In the genomic region with DNA sequence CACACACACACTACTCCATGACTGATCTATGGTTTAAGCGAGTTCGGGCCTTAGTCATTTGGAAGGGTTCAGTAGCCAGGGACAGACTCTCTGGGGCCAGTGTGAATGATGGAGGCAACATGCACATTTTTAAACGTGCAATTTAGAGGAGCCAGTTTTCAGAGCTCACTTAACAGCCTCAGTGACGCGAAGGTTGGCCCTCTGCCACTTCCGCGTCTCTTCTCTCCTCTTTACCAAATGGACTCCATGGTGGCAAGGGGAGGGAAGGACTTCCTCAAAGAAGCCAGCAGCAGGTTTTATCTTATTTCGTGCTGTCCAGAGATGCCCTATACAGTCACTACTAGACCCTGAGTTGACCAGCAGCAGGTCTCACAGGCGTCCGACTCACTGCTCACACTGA, we compare ENCODE assay signal across 22 mouse cellular contexts.
A peak's percentile ranks its signal among the peaks of the same experiment; 100 is the strongest.
DNase-seq lines count a peak whose midpoint lies in the region; ATAC-seq and TF ChIP-seq lines count a peak whose summit lies in the region.
"Had no signal": no experiment of that assay in that cellular context is flagged by ENCODE, and none has a peak within 500 bp of the region (broad histone marks: within the 10 kb centered on the region; RNA-seq: fewer than 3 reads in every experiment).

No protein-coding gene starts in this region.

- H3K4me3 ChIP-seq in forebrain, postnatal 0 days (ENCODE audit: low read depth, low read length): no peak overlapping the region
- no peak overlapping the region for H3K4me3 ChIP-seq in forebrain, embryonic 13.5 days
- H3K4me3 ChIP-seq in lung, embryonic 14.5 days (ENCODE audit: low read depth, low read length): no peak overlapping the region
- H3K4me3 ChIP-seq: embryonic facial prominence, embryonic 15.5 days; forebrain, embryonic 12.5 days; heart, embryonic 12.5 days; heart, embryonic 15.5 days had no signal

- no peak overlapping the region for H3K27ac ChIP-seq in forebrain, postnatal 0 days (ENCODE audit: low read depth, low read length)
- no peak overlapping the region for H3K27ac ChIP-seq in forebrain, embryonic 13.5 days
- H3K27ac ChIP-seq in lung, embryonic 14.5 days (ENCODE audit: low read depth): no peak overlapping the region
- H3K27ac ChIP-seq: embryonic facial prominence, embryonic 15.5 days; forebrain, embryonic 12.5 days; heart, embryonic 15.5 days; hindbrain, embryonic 14.5 days had no signal

- no peak overlapping the region for H3K9ac ChIP-seq in forebrain, postnatal 0 days
- H3K9ac ChIP-seq in forebrain, embryonic 13.5 days: no peak overlapping the region
- H3K9ac ChIP-seq in lung, embryonic 14.5 days: no peak overlapping the region
- H3K9ac ChIP-seq: embryonic facial prominence, embryonic 15.5 days; forebrain, embryonic 12.5 days; heart, embryonic 12.5 days; heart, embryonic 15.5 days; hindbrain, embryonic 14.5 days had no signal

- 65% methylated on average over 10 of the region's 10 CpGs for WGBS in forebrain, postnatal 0 days
- WGBS in forebrain, embryonic 13.5 days: 80% methylated on average over 10 of the region's 10 CpGs
- 68% methylated on average over 10 of the region's 10 CpGs for WGBS in lung, embryonic 14.5 days

- H3K4me1 ChIP-seq in forebrain, postnatal 0 days (ENCODE audit: insufficient read depth): no peaks in the 10 kb centered on the region
- H3K4me1 ChIP-seq in forebrain, embryonic 13.5 days: no peaks in the 10 kb centered on the region
- no peaks in the 10 kb centered on the region for H3K4me1 ChIP-seq in lung, embryonic 14.5 days (ENCODE audit: insufficient read depth)
- H3K4me1 ChIP-seq: forebrain, embryonic 12.5 days had no signal

- no peaks in the 10 kb centered on the region for H3K9me3 ChIP-seq in forebrain, postnatal 0 days (ENCODE audit: low read length)
- H3K9me3 ChIP-seq in forebrain, embryonic 13.5 days (replicated peaks): no peaks in the 10 kb centered on the region
- H3K9me3 ChIP-seq in lung, embryonic 14.5 days (ENCODE audit: low read depth, low read length): no peaks in the 10 kb centered on the region
- H3K9me3 ChIP-seq: embryonic facial prominence, embryonic 15.5 days; forebrain, embryonic 12.5 days; heart, embryonic 12.5 days; heart, embryonic 15.5 days had no signal

- no peak for ATAC-seq in forebrain, postnatal 0 days
- ATAC-seq in forebrain, embryonic 13.5 days: no peak
- ATAC-seq in lung, embryonic 14.5 days (ENCODE audit: insufficient read depth): no peak

- no peaks in the 10 kb centered on the region for H3K36me3 ChIP-seq in forebrain, postnatal 0 days (ENCODE audit: insufficient read depth)
- H3K36me3 ChIP-seq in forebrain, embryonic 13.5 days (ENCODE audit: poor library complexity, severe bottlenecking): no peaks in the 10 kb centered on the region
- H3K36me3 ChIP-seq in lung, embryonic 14.5 days (ENCODE audit: insufficient read depth): no peaks in the 10 kb centered on the region
- H3K36me3 ChIP-seq: embryonic facial prominence, embryonic 15.5 days; forebrain, embryonic 12.5 days; heart, embryonic 12.5 days; heart, embryonic 15.5 days had no signal

- no peaks in the 10 kb centered on the region for H3K27me3 ChIP-seq in forebrain, postnatal 0 days (ENCODE audit: insufficient read depth, low read length)
- H3K27me3 ChIP-seq in forebrain, embryonic 13.5 days: 0 out of 2 replicates have a peak, but pooled peaks cover 12% of the 10 kb centered on the region
- no peaks in the 10 kb centered on the region for H3K27me3 ChIP-seq in lung, embryonic 14.5 days (ENCODE audit: insufficient read depth, low read length)
- H3K27me3 ChIP-seq: heart, embryonic 12.5 days; heart, embryonic 15.5 days had no signal

- DNase-seq in cerebellum, postnatal 10 days: peak; percentile 31 to 40
- DNase-seq in cerebellum, postnatal 4 days (ENCODE audit: low spot score in 2 of 2): no peak
- DNase-seq in forebrain, postnatal 0 days: peak; percentile 49
- DNase-seq in lung, embryonic 14.5 days: peak; percentile 60
- DNase-seq in lung, postnatal 36 days: no peak
- peak; percentile 37 for DNase-seq in right cerebral cortex, postnatal 4 days
- DNase-seq in right cerebral cortex, postnatal 36 days (ENCODE audit: low spot score in 2 of 2): no peak
- DNase-seq: adrenal gland, adult 8-10 months; adrenal gland, postnatal 25 days; cerebellum, adult 18-20 months; cerebellum, adult 9-10 months; embryo, embryonic 11 days; gastrocnemius, postnatal 25 days; heart, adult 18-20 months; heart, postnatal 10 days; heart, postnatal 36 days had no signal

- no peak overlapping the region for H3K4me2 ChIP-seq in forebrain, postnatal 0 days (ENCODE audit: low read depth)
- no peak overlapping the region for H3K4me2 ChIP-seq in forebrain, embryonic 13.5 days
- H3K4me2 ChIP-seq in lung, embryonic 14.5 days: no peak overlapping the region
- H3K4me2 ChIP-seq: embryonic facial prominence, embryonic 15.5 days; forebrain, embryonic 12.5 days; heart, embryonic 12.5 days; heart, embryonic 15.5 days; hindbrain, embryonic 14.5 days had no signal

- no peak for TF ChIP-seq CTCF in forebrain, postnatal 0 days (IDR thresholded peaks at IDR 0.05; ENCODE audit: low read depth)
- TF ChIP-seq CTCF in lung, embryonic 14.5 days (IDR thresholded peaks at IDR 0.05; ENCODE audit: low read depth): no peak

Comparison
In these comparisons a context has a peak if more than half of its experiments do, and no peak if none do; other contexts are left out.
1. DNase-seq: peak in cerebellum, postnatal 10 days (2 of 2), forebrain, postnatal 0 days (single experiment), lung, embryonic 14.5 days (single experiment) and right cerebral cortex, postnatal 4 days (single experiment); none in cerebellum, postnatal 4 days (0 of 2), lung, postnatal 36 days (single experiment) and right cerebral cortex, postnatal 36 days (0 of 2).